Mouse (Mus musculus) gastrocnemius, adult 18-20 months (tissue): ENCODE measurements at regions not wholly inside any gene's neighbourhood (a gene's known extent, or its start where the extent isn't known, plus 50 kb on each side); places are given as distances from the start of the nearest gene placed in this dataset.

Source experiments
- DNase-seq: peaks from one replicate; pipeline ENCODE4 v3.0.0; 2021; ENCODE audit warnings: low spot score

DNA sequence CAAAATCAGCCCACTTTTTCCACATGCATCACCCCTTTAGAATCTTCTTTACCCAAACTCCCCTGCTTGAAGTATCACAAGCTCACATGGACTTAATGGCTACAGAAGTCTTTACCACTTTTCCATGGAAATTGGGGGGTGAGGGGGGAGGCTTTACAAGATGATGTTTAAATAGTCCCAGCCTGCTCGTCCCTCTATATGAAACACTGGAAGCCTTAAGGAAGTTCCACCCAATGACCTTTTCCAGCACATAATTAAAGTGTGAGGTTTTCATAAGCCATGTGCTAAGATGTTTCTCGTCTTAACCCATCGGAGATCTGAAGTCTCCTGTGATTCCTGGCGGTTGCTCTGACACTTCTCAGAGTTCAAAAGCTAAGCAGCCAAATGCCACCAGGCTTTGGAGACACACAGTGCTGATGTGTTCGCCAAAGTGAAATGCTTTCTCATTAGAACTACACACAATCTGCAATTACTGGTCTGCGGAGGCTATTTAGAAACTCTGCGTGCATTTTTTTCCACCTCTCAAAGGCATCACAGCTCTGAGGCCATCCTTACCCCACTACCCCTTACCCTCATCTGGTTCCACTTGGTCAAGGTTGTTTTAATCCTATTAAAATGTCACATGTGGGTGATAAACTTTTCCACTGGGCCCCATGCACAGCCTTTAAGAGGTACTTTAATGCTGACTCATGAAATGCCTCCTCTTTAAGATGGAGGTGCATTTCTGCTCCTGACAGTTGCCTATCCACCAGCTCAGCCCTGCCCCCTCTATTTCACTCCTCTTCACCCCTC, 116.3 kb upstream of the Cd180 start:
- no peak for DNase-seq

DNA sequence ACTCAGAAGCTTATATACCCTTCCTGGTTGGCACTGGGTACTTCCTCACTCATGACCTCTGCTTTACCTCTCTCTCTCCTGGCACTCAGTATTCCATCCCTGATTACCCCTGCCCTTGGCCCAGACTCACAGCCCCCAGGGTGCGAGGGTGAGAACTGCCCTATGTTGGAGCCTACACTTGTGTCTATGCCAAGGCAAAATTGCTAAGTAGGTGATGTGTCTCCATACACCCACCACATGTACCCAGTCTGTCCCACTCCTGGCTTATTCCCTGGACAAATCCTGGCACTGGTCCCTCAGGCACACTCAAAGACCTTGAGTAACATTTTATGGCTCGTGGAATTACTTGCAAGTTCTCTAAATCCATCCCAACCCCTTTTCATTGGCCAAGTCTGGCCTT, 114.5 kb upstream of the Cd180 start:
- no peak for DNase-seq

DNA sequence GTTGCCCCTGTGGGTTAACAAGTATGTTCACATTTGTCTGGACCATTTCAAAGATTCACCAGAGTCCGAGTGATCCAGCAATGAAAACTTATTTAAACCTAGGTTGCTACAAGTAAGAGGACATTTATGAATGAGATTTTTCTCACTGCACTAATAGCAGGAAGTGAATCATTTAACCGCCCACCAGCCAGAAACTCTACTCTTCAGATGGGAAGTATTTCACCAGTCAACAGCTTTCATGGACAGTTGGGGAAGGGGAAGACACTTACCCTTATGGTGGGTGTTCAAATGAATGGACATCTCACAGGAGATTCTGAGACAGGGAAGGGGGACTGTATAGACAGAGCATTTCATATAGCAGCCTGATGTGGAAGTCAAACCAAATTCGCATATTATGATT, 113.7 kb upstream of the Cd180 start:
- no peak for DNase-seq

DNA sequence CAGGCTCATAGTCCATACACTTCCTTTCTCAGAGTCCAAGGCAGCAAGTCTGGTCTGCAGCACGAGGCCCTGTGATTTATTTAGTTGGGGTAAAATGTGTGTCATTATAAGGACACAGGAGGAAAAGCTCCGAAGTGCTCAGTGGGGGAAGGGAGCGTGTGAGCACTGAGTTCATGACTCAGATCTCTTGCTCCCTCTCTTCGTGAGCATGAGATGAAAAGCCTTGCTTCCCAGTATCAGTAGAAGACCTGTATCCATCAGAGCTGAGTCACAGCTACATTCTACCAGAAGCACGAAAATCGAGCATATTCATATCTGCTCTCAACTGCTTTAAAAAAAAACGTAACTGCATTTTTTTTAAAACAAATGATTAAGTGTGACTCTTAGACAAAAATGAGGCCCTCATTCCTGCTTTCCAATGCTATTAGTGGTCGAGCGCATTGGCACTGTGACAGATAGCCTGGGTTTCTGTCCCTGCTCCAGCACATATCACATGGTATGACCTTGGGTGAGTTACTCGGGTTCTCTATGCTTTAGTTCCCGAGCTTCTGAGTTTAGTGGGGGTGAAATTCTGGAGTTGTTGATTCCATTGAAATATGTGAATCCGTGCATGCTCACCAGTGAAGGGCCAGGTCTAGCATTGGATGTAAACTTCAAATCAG, 109.2 kb upstream of the Cd180 start:
- DNase-seq = no peak

DNA sequence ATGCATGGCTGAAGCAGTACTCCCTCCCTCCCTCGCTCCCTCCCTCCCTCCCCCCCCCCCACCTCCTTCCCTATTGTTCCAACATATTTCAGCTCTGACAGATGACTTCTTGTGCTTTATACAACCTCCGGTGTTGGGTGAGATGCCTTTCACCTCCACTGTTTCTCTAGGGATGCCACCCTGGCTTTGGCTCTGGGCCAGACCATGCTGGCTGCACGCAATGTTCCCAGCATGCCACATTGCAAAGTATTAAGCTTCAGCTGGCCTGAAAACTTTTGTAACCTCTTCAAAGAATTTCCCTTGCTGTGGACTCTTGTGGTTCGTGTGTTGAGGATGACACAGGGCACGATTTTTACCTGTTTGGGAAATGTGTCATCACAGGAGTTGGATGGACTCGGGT, 107.1 kb upstream of the Cd180 start:
- no peak for DNase-seq

DNA sequence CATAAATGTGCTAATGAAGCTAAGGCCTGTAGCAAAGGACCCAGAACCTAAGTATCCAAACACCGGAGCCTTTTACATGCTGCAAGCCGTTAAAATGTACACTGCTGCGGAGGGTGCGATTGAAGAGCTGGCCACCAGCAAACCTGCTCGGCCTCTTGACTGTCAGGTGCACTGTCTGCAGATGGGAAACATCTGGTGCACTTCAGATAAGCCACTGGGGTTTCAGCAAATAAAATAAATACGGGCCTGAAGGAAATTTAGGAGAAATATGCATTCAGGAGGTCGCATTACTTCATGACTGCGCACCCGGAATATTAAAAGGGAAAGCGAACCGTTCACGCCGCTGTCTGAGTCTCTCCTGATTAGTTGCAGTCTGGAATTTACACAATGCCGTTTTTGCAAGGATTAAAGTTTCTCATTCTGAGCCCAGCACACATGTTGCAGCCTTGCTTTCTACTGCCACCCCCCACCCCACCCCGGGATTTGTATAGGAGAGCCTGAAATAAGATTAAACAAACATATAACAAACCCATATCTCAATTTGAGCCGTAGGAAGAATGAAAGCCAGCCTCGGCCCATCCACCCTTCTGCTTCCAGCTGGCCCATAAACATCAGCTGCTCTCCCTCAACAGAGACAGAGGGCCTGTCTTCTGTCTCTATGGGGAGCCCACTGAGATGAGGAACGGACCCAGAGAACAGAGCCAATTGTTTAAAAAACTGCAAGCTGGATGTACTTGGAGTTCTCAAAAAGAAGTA, 103.5 kb upstream of the Cd180 start:
- no peak for DNase-seq

DNA sequence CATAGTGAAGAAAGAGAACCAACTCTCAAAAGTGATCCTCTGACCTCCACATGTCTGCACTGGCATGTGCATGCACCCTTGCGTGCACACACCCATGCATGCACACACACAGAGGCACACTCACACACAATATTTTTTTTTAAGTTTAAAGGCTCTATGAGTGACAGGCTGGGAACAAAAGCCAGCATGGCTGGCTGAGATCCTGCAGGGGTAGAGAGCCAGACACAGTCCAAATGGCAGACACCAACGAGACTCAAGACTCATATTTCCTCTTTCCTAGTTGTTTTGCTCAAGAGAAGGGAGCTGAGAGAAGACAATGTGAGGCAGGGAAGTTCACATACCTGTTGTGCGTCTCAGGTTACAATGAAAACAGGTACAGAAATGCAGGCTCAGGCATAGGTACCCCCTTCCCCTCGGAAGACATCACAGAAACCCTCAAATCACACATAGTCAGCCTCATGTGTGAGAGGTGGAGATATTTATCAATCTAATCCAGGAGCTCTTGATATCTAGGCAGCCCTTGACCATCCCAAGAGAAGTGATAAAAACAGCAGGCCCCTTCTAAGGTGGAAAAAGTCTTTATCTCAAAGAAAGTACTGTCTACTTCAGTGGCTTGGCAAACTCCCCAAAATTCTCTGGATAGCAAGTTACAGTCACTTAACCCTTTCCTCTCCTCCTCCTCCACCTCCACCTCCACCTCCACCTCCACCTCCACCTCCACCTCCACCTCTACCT, 101.4 kb upstream of the Cd180 start:
- DNase-seq = no peak

DNA sequence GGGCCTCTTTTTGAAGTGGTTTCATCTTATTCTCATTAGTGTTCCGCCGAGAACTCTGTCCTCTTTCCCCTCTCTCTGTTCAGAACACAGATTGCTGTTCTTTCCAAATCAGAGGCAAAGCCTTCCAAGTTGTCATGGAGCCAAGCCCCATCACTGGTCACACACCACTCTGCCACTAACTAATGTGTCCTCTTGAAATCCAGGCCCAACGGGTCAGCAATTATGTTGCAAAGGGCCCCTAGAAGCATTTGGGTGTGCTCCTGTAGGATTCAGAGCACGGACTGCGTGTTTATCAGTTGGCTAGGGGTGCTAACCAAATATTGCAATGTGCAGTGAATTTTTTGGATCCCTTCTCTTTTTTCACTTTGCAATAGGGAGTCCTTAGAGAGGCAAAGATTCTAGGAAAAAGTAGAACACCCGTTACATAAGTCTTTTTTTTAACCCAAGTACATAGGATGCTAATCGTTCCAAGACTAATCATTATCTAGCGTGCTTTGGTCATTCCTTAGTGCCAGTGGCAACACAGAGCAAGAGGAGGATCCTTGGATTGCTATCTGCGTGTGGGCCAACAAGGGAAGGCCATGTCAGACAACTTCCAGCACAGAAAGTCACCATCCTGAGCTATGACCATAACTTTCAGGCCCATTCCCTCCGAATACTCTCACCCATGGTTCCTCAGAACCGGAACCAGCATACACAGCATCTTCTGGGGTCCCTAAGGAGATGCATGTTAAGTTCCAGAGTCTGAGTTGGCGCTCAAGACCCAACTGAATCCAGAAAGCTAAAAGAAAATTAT, 99.8 kb upstream of the Cd180 start:
- peak; percentile 80 for DNase-seq

DNA sequence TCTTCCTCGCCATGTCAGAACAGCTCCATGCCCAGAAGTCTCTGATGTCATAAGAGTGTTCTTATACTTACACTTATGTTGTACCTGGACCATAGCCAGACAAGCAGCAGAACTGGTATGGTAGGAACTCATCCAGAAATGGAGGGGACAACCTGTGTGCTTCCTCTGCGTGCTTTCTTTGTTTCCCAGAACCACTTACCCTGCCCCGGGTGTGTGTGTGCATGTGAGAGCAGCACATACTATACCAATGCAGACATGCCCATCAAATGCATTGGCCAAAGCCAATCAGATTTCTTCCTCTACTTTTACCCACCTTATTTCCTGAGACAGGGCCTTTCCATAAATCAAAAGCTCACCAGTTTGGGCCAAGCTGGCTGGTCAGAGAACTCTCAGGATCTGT, 99.2 kb upstream of the Cd180 start:
- DNase-seq = no peak

DNA sequence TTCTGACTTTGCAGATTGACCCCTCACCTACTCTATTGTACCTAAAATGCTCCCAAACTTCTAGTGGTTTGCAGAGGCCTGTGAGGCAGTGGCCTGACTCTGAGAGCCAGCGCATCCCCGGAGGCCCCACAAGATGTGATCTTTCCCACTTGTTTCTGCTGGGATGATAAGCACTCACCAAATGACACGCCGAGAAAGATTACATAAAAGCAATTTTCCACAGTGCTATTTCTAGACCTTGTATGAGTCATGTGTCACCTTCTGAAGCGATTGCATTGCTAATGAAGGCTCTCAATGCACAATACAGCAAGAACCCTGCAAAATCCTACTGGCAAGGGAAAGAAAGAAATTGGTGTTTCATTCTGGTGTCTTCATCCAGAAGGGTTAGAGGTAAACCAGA, 97.8 kb upstream of the Cd180 start:
- DNase-seq = no peak

DNA sequence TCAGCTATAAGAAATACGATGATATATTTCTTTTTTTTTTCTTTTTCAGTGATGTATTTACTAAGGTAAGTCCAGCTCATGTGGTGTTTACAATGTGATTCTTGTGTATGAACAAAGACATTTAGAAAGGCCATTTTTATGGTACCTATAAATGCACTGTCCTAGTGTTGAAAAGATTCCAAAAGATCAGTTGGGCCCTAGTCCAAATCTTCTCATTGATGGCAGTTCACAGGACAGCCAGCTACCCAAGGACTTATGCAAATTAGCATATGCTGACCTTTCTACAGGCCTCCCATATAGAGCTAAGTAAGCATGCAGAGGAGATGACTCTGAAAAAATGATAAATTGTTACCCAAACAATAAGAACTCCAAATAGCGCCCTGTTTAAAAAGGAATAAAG, 97.3 kb upstream of the Cd180 start:
- DNase-seq = no peak

DNA sequence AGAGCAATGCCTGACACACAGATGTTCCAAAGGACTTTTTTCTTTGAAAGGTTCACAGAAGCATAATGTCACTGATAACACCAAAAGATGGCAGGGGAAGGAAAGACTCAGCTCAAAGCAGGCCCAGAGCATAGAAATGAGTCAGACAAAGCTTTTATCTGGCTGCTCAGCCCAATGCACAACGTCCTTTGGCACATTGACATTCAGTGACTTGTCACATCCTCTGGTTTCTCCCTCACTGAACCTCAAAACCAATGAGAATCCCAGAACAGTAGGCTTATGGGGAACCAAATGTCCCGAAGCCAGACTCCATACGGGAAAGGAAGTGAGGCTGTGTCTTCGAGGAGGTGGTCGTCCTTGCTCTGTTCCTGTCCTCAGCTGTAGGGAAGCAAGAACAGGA, 95.2 kb upstream of the Cd180 start:
- DNase-seq = no peak

DNA sequence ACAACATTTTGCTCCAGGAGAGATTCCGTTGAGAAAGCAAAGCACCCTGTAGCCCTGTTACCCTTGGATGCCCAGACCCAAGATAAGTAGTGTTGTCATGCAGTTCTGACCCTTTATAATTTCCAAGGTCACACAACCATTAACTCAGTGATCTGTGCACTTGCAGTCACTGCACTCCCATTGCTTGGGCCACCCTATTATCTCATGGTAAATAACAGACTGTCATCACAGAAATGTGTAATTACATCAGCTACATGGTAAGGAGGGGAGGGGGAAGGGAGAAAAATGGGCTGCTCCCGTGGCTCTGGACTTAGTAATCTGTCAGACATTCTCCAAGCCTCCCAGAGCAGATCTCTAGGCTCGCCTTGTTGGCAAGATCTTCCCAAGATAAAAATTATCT, 93.8 kb upstream of the Cd180 start:
- DNase-seq = no peak

DNA sequence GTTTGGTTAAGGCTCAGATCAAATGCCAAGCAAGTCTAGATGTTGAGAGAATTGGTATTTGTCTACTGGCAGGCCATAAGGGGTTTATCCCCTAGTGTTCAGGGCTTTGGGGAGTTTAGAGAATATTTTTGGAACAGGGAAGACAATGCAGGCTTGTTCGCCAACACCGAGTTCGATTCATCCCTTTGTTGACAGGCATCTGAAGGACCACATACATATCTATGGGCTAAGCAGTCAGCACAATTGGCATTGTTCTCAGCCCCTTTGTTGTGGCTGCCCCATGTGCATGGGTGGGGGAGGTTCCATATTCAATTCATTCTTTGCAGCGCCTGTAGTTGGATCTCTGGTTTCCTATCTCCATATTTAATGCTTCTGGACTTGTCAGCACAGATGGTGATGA, 93.3 kb upstream of the Cd180 start:
- DNase-seq = no peak

DNA sequence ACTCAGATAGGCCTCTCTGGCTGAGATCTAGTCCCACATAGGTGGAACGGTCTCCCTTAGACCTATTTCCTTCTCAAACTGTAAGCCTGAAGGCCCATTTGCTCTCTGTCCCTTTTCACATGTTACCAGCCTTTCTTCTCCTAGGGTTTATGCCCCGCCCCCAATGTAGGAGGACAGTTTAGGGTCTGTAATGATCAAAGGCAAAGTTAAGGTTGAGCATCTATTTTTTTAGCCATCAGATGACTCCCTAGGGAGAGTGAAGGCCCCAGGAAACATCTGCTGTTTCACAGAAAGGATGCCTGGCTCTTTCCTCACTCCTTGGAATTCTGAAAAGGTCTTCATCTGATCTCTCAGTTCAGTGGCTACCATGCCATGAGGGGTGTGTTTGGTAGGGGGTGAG, 68.9 kb upstream of the Cd180 start:
- DNase-seq = peak; percentile 23

DNA sequence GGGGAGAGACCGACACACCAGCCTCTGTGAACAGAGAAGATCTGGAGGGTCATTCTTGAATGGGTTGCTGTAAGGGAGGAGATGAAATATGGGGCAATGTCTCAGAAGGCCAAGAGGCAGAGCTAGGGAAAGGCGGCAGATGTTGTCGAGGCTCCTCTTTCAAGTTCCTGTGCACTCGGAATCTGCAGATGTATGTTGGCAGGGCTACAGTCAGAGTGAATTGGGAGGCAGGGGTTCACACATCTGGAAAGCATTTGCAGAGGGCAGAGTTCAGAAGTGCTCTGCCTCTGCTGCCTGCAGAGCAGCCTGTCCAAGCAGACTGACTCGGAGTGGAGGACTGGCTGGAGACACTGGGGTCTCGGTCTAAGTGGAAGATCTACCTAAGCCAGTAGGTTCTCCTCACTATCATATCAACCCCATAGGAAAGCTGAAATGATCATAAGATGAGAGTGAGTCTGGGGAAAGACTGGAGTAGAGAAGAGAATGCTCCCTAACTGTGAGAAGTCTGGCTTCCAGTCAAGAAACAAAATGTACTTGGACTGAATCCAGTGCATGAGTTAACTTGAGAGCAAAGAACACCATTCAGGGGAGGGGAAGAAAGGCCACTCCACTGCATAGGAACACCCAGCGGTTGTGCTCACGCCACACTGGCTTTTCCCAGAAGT, 68.1 kb upstream of the Cd180 start:
- DNase-seq = peak; percentile 94

DNA sequence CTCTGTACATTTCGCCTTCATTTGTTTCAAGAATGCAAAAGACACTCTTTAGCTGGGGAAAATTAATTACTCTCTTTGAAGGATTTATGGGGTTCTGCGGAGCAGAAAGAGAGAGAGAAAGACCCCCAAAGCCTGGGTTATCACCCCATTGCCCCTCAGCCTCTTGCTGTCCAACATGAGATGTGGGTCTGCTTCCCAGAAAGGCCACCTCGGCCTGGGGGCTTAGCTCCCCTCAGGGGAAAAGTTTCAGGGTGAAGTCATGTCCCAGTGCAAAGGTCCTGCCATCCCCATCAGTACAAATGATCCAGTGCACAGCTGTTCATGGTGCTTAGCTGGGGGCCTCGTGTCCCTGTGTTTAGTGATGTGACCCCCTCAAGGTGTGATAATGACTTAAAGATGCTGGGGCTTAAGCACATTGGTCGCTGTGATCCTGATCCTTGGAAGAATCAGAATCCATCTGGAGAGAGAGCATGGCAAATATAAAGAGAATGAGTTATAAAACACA, 67.5 kb upstream of the Cd180 start:
- no peak for DNase-seq

DNA sequence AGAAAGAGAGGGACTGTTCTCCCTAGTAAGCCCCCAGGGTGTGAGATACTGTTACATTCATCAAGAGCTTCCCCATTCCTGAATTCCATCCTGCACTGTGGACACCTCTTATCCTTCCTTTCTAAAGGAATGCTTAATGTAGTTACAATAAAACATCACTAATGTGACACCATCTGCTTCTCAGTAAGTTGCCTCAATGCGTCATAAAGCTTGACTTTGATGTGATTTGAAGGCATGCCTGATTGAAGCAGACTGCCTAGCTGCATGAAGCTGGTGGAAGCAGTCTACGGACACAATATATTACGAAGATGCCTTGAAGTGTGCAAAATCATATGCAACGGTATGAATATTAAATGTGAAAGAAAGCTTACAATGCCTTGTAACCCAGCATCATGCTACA, 65.6 kb upstream of the Cd180 start:
- DNase-seq = no peak

DNA sequence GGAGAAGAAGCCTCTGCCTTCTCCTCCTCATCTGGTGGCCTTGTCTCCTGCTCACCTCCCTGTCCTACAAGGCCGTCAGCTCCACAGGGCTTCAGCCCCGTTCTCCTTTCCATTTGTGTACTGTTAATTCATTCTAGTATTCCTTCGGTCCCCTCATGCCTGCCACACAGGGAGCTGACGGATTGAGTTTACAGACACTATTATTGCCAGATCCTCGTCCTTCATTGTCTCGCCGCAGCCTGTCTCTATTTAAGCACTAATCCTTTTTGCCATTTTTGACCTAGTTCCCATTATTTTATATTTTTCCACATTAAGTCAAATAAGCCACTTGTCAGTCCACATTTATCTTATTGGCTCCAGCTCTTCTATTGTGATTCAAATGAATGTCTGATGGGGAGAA, 64.2 kb upstream of the Cd180 start:
- no peak for DNase-seq

DNA sequence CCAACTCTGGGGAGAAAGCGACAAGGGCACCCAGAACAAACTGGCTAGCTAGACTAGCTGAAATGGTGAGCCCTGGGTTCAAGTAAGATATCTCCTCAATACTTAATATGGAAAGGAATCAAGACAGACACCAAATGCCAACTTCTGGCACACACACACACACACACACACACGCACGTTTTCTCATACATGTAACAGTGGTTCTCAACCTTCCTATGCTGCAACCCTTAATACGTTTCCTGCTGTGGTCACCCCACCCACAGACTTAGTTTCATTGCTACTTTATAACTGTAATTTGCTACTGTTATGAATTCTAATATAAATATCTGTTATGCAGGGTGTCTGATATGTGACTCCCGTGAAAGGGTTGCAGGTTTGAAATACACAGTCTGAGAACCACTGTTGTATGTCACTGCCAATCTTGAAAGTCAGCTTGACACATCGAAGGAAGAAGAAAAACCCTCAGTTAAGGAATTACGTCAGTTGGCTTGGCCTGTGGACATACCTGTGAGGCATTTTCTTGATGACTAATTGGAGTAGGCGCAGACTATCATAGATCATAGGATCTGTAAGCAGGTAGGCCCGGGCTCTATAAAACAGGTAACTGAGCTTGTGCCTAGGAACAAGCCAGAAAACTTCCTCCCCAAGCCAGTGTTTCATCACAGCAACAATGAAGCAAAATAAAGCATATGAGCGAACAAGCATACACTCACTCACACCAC, 59.0 kb upstream of the Cd180 start:
- DNase-seq = no peak
